Mouse (Mus musculus) heart, adult 9 months (tissue): ENCODE results near the gene Atp1a4.
A peak's percentile ranks its signal among the peaks of the same experiment; 100 is the strongest.

ENCODE experiments used
- DNase-seq, 2 experiments: peaks; one replicate each; pipeline ENCODE4 v3.0.0; 2022; ENCODE audit warnings: low spot score in 2 of 2

The Atp1a4 gene

GRCm38 (mm10) chr1:172197851-172198250, 60.4 kb downstream of the Atp1a4 start:
- DNase-seq, result no peak

- DNase-seq, result no peak
These were observed 61.1 kb downstream of the Atp1a4 start for GRCm38 (mm10) chr1:172197146-172197545.

- DNase-seq, result no peak
These were observed 63.8 kb downstream of the Atp1a4 start for GRCm38 (mm10) chr1:172194435-172194834.

- DNase-seq, result no peak
These were observed 66.0 kb downstream of the Atp1a4 start for GRCm38 (mm10) chr1:172192217-172192616.

- no peak for DNase-seq
These were observed 66.6 kb downstream of the Atp1a4 start for GRCm38 (mm10) chr1:172191578-172191977.

- DNase-seq, result no peak
These were observed 69.3 kb downstream of the Atp1a4 start for GRCm38 (mm10) chr1:172188891-172189290.

GRCm38 (mm10) chr1:172186401-172187289, 71.6 kb downstream of the Atp1a4 start:
- no peak for DNase-seq

- DNase-seq, result no peak
These were observed 74.3 kb downstream of the Atp1a4 start for GRCm38 (mm10) chr1:172183915-172184314.

- no peak for DNase-seq
These were observed 75.2 kb downstream of the Atp1a4 start for GRCm38 (mm10) chr1:172183056-172183455.

- no peak for DNase-seq
These were observed 76.4 kb downstream of the Atp1a4 start for GRCm38 (mm10) chr1:172181777-172182176.

- DNase-seq, result peak in 1 of 2 experiments; percentile 46
These were observed 77.3 kb downstream of the Atp1a4 start for GRCm38 (mm10) chr1:172180881-172181280.

- DNase-seq, result no peak
These were observed 79.1 kb downstream of the Atp1a4 start for GRCm38 (mm10) chr1:172179102-172179501.

- DNase-seq, result no peak
These were observed 80.4 kb downstream of the Atp1a4 start for GRCm38 (mm10) chr1:172177791-172178190.
